Mouse (Mus musculus) heart, embryonic 12.5 days (tissue): ENCODE measurements at regions not wholly inside any gene's neighbourhood (a gene's known extent, or its start where the extent isn't known, plus 50 kb on each side); places are given as distances from the start of the nearest gene placed in this dataset.
"Not testable (repeated sequence)": the region's sequence is repeated elsewhere in the genome, so short reads cannot be mapped to it uniquely, and the experiment has no call there.

Source experiments
- ATAC-seq: fragments of 200-750 bp; cut with Nextera tagmentation; 2 replicates; pipeline ENCODE4 v1.8.0; 2017; ENCODE audit warnings: moderate TSS enrichment, moderate library complexity; ENCODE audit not compliant: insufficient number of reproducible peaks, low FRiP score
- H3K27ac ChIP-seq: fragments of 300-500 bp; sonication (generic); 2 replicates; pipeline ENCODE4 v1.5.1; 2016; ENCODE audit warnings: mild to moderate bottlenecking, moderate library complexity; ENCODE audit not compliant: poor library complexity, severe bottlenecking
- H3K27me3 ChIP-seq: fragments of 300-500 bp; sonication (generic); replicated peaks from 2 replicates; pipeline ENCODE4 v1.6.1; 2016; ENCODE audit warnings: mild to moderate bottlenecking, moderate library complexity
- H3K36me3 ChIP-seq: fragments of 300-500 bp; sonication (generic); 2 replicates; pipeline ENCODE4 v1.6.1; 2016; ENCODE audit warnings: mild to moderate bottlenecking, moderate library complexity
- H3K4me1 ChIP-seq: fragments of 300-500 bp; sonication (generic); replicated peaks from 2 replicates; pipeline ENCODE4 v1.6.1; 2016; ENCODE audit warnings: mild to moderate bottlenecking
- H3K4me2 ChIP-seq: fragments of 300-500 bp; sonication (generic); 2 replicates; pipeline ENCODE4 v1.6.1; 2016; ENCODE audit warnings: mild to moderate bottlenecking, moderate library complexity
- H3K4me3 ChIP-seq: fragments of 300-500 bp; sonication (generic); 2 replicates; pipeline ENCODE4 v1.5.1; 2016; ENCODE audit warnings: mild to moderate bottlenecking
- H3K9ac ChIP-seq: fragments of 300-500 bp; sonication (generic); 2 replicates; pipeline ENCODE4 v1.6.1; 2016; ENCODE audit warnings: mild to moderate bottlenecking, moderate library complexity
- H3K9me3 ChIP-seq: fragments of 300-500 bp; sonication (generic); replicated peaks from 2 replicates; pipeline ENCODE4 v1.6.1; 2016; ENCODE audit warnings: mild to moderate bottlenecking, moderate library complexity
- WGBS: fragments of 180-500 bp; shearing (Covaris S2); methylation state at CpG from one replicate; pipeline ENCODE4 v1.1.7; 2016; 5-methylcytosine and 5-hydroxymethylcytosine counted together

GRCm38 (mm10) chr12:46248402-46249018 is 570.2 kb downstream of the Nova1 start:
- Histone ChIP-seq H3K27me3 (no peaks in the 10 kb centered on the region), H3K27ac (no peak overlapping the region), H3K9ac (no peak overlapping the region), H3K4me3 (no peak overlapping the region), H3K36me3 (no peaks in the 10 kb centered on the region), H3K4me1 (no peaks in the 10 kb centered on the region), H3K4me2 (no peak overlapping the region), H3K9me3 (no peaks in the 10 kb centered on the region)
- WGBS: 86% methylated on average over 1 of the region's 1 CpGs
- ATAC-seq: no peak

- no peaks in the 10 kb centered on the region for H3K36me3 ChIP-seq
- no peak overlapping the region for H3K4me3 ChIP-seq
- H3K4me1 ChIP-seq: no peaks in the 10 kb centered on the region
- H3K9ac ChIP-seq: no peak overlapping the region
- H3K4me2 ChIP-seq: no peak overlapping the region
- no peaks in the 10 kb centered on the region for H3K27me3 ChIP-seq
- ATAC-seq: no peak
- no peak overlapping the region for H3K27ac ChIP-seq
- WGBS: 82% methylated on average over 3 of the region's 3 CpGs
- H3K9me3 ChIP-seq: no peaks in the 10 kb centered on the region
Measured at GRCm38 (mm10) chr12:46244925-46245324, 573.8 kb downstream of the Nova1 start.

DNA sequence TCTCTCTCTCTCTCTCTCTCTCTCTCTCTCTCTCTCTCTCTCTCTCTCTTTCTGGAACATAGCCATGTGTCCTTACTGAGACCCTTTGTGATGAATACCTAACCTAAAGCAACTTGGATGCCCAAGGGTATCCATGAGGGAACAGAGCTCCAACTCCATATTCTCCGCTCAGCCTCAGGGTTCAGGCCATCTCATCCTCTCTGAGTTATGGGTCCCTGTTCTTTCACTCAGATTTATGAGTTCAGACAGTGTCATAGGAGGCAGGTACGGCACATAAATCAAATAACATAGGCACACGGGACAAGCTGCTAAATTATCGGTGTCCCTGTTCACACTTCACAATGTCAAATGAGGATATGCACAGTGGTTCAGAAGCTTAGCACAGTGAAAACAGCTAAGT is 586.4 kb downstream of the Nova1 start:
- H3K4me1 ChIP-seq: no peaks in the 10 kb centered on the region
- no peak overlapping the region for H3K4me3 ChIP-seq
- WGBS: 86% methylated on average over 4 of the region's 4 CpGs
- no peaks in the 10 kb centered on the region for H3K9me3 ChIP-seq
- H3K27ac ChIP-seq: no peak overlapping the region
- no peaks in the 10 kb centered on the region for H3K27me3 ChIP-seq
- no peak overlapping the region for H3K9ac ChIP-seq
- no peak overlapping the region for H3K4me2 ChIP-seq
- ATAC-seq: no peak
- no peaks in the 10 kb centered on the region for H3K36me3 ChIP-seq

DNA sequence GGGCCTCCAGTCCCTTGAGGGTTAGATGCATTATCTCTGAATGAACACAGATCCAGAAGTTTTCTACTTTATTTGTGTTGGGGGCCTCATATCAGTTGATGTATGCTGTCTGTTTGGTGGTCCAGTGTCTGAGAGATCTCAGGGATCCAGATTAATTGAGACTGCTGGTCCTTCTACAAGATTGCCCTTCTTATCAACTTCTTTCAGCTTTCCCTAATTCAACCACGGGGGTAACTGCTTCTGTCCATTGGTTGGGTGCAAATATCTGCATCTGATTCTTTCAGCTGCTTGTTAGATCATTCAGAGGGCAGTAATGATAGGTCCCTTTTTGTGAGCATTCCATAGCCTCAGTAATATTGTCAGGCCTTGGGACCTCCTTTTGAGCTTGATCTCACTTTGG is 603.4 kb downstream of the Nova1 start:
- H3K4me1 ChIP-seq, H3K27ac ChIP-seq, H3K4me3 ChIP-seq, H3K4me2 ChIP-seq, H3K36me3 ChIP-seq, H3K9ac ChIP-seq, ATAC-seq, H3K27me3 ChIP-seq, H3K9me3 ChIP-seq: not testable (repeated sequence)
- 41% methylated on average over 1 of the region's 1 CpGs for WGBS

DNA sequence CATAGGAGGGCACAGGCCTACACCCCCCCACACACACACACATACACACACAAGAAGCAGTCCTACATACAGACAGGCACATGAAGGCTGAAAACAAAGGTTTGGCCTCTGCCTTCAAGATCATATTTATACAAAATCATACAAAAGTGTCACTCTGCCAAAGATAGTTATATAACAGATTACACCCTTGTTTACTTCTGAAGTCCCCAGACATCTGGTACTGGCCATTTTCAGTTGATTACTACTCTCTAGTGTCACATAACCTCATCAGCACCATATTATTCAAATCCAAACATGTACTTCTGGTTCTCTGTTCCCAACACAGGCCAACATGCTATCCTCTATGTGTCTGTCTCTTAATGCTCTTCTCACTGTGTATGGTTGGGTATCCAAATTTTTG is 619.7 kb downstream of the Nova1 start:
- Histone ChIP-seq H3K4me2 (no peak overlapping the region), H3K9me3 (no peaks in the 10 kb centered on the region), H3K36me3 (no peaks in the 10 kb centered on the region), H3K4me1 (no peaks in the 10 kb centered on the region), H3K9ac (no peak overlapping the region), H3K4me3 (no peak overlapping the region), H3K27me3 (no peaks in the 10 kb centered on the region), H3K27ac (no peak overlapping the region)
- no peak for ATAC-seq

GRCm38 (mm10) chr12:46197482-46198101 is 621.1 kb downstream of the Nova1 start:
- Histone ChIP-seq H3K4me3 (no peak overlapping the region), H3K9me3 (no peaks in the 10 kb centered on the region), H3K4me1 (no peaks in the 10 kb centered on the region), H3K27me3 (no peaks in the 10 kb centered on the region), H3K4me2 (no peak overlapping the region), H3K27ac (no peak overlapping the region), H3K9ac (no peak overlapping the region), H3K36me3 (no peaks in the 10 kb centered on the region)
- 58% methylated on average over 2 of the region's 2 CpGs for whole genome bisulfite sequencing
- ATAC-seq: no peak

GRCm38 (mm10) chr12:46194173-46194572 is 624.6 kb downstream of the Nova1 start:
- no peak for ATAC-seq

More at GRCm38 (mm10) chr12:46194173-46194572, 624.6 kb downstream of the Nova1 start:
- Histone ChIP-seq H3K4me1 (no peaks in the 10 kb centered on the region), H3K27me3 (no peaks in the 10 kb centered on the region), H3K36me3 (no peaks in the 10 kb centered on the region), H3K4me3 (no peak overlapping the region), H3K27ac (no peak overlapping the region), H3K9me3 (no peaks in the 10 kb centered on the region), H3K9ac (no peak overlapping the region), H3K4me2 (no peak overlapping the region)
- WGBS: 80% methylated on average over 1 of the region's 1 CpGs
